Mouse (Mus musculus) forebrain, embryonic 13.5 days (tissue): ENCODE results near the gene Stat2. TPM values are rescaled to one million over a fixed set of nuclear protein-coding genes. Genes with fewer than 3 reads are reported as not detected.
A peak's percentile ranks its signal among the peaks of the same experiment; 100 is the strongest.
"Not testable (repeated sequence)": the region's sequence is repeated elsewhere in the genome, so short reads cannot be mapped to it uniquely, and the experiment has no call there.

Experiments
- ATAC-seq: fragments of 200-750 bp; cut with Nextera tagmentation; 2 replicates; pipeline ENCODE4 v1.8.0; 2017
- H3K27ac ChIP-seq: fragments of 300-500 bp; sonication (generic); 2 replicates; pipeline ENCODE4 v1.5.1; 2015; ENCODE audit warnings: inconsistent platforms, mild to moderate bottlenecking, moderate library complexity
- H3K27me3 ChIP-seq: fragments of 300-500 bp; sonication (generic); 2 replicates; pipeline ENCODE4 v1.6.1; 2015; ENCODE audit warnings: mild to moderate bottlenecking, inconsistent platforms
- H3K36me3 ChIP-seq: fragments of 300-500 bp; sonication (generic); 2 replicates; pipeline ENCODE4 v1.6.1; 2015; ENCODE audit warnings: mild to moderate bottlenecking, inconsistent platforms; ENCODE audit not compliant: poor library complexity, severe bottlenecking
- H3K4me1 ChIP-seq: fragments of 300-500 bp; sonication (generic); 2 replicates; pipeline ENCODE4 v1.6.1; 2015; ENCODE audit warnings: inconsistent platforms
- H3K4me2 ChIP-seq: fragments of 300-500 bp; sonication (generic); 2 replicates; pipeline ENCODE4 v1.6.1; 2015; ENCODE audit warnings: inconsistent platforms, mild to moderate bottlenecking, moderate library complexity
- H3K4me3 ChIP-seq: fragments of 300-500 bp; sonication (generic); 2 replicates; pipeline ENCODE4 v1.5.1; 2015; ENCODE audit warnings: mild to moderate bottlenecking, inconsistent platforms
- H3K9ac ChIP-seq: fragments of 300-500 bp; sonication (generic); 2 replicates; pipeline ENCODE4 v1.6.1; 2015; ENCODE audit warnings: mild to moderate bottlenecking, inconsistent platforms
- H3K9me3 ChIP-seq: fragments of 300-500 bp; sonication (generic); replicated peaks from 2 replicates; pipeline ENCODE4 v1.6.1; 2016; ENCODE audit warnings: inconsistent platforms
- WGBS: fragments of 180-500 bp; shearing (Covaris S2); methylation state at CpG from one replicate; pipeline ENCODE4 v1.1.7; 2015; 5-methylcytosine and 5-hydroxymethylcytosine counted together
- polyA plus RNA-seq: library from polyadenylated mRNA; unstranded; fragments of >200 nt; fragmentation: Nextera tagmentation; extraction: Ambion mirVana; gene quantifications from 2 replicates; pipeline ENCODE4 v1.2.1, GENCODE M21; 2015

The Stat2 gene
- polyA plus RNA-seq, 1 experiment from 2014 or later = 15.3 TPM

GRCm38 (mm10) chr10:128282886-128283450, 12.6 kb downstream of the Stat2 start:
- H3K4me3 ChIP-seq = no peak overlapping the region
- no peaks in the 10 kb centered on the region for H3K4me1 ChIP-seq
- H3K9me3 ChIP-seq = no peaks in the 10 kb centered on the region
- H3K9ac ChIP-seq = no peak overlapping the region
- no peak for ATAC-seq
- 91% methylated on average over 20 of the region's 20 CpGs for WGBS
- no peak overlapping the region for H3K27ac ChIP-seq
- H3K36me3 ChIP-seq = peaks cover 80% of the 10 kb centered on the region
- H3K27me3 ChIP-seq = no peaks in the 10 kb centered on the region
- no peak overlapping the region for H3K4me2 ChIP-seq

DNA sequence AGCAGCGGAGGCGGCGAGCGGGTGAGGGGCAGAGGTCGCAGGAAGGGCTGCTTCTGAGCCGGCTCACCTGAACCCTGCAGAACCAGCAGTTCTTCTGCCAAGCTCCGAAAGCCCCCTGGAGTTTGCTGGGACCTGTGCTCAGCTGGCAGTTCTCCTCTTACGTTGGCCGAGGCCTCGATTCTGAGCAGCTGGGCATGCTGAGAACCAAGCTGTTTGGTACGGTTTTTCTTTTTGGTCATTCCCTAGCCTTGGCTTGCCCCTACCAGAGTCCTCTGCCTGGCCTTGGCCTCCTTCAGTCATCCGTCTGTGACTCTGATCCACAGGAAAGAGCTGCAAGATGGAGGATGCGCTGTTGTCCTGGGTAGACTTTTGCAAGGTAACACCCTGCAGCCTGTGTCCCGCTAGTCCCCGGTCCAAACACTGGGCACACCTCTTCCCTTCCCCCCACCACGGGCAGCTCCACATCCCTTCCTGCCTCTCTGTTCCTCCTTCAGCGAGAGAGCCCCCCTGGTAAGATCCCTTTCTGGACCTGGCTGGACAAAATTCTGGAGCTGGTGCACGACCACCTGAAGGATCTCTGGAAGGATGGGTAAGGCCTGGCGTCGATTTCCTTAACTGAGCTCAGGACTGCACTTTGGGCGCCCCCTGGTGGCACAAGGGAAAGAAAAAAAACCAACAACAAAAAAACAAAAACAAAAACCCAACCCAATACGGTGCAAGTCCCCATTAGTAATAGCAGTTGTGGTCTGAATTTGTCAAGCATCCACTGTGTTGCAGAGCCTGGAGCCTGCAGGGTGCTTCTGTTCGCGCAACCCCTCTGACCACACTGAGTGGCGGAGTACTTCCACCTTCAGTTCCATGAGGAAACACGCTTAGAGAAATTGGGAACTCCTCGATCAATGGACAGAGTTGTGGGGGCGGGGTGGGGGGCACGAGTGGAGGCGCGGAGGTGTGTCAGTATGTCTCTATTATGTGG, 13.5 kb downstream of the Stat2 start:
- Histone ChIP-seq H3K27ac (no peak overlapping the region), H3K4me2 (no peak overlapping the region), H3K4me1 (no peaks in the 10 kb centered on the region), H3K9ac (no peak overlapping the region; the same call in 1 of the 2 replicates), H3K27me3 (no peaks in the 10 kb centered on the region), H3K4me3 (no peak overlapping the region), H3K36me3 (peaks cover 81% of the 10 kb centered on the region), H3K9me3 (no peaks in the 10 kb centered on the region)
- WGBS = 66% methylated on average over 31 of the region's 31 CpGs
- peak; percentile 57; the same call in 1 of the 2 replicates for ATAC-seq

GRCm38 (mm10) chr10:128290594-128290993, 20.2 kb downstream of the Stat2 start:
- not testable (repeated sequence) for H3K27me3 ChIP-seq, H3K9ac ChIP-seq, H3K4me1 ChIP-seq, H3K4me3 ChIP-seq, H3K9me3 ChIP-seq, H3K4me2 ChIP-seq, ATAC-seq, H3K27ac ChIP-seq
- H3K36me3 ChIP-seq = peaks cover 61% of the 10 kb centered on the region
- WGBS = 85% methylated on average over 1 of the region's 1 CpGs

DNA sequence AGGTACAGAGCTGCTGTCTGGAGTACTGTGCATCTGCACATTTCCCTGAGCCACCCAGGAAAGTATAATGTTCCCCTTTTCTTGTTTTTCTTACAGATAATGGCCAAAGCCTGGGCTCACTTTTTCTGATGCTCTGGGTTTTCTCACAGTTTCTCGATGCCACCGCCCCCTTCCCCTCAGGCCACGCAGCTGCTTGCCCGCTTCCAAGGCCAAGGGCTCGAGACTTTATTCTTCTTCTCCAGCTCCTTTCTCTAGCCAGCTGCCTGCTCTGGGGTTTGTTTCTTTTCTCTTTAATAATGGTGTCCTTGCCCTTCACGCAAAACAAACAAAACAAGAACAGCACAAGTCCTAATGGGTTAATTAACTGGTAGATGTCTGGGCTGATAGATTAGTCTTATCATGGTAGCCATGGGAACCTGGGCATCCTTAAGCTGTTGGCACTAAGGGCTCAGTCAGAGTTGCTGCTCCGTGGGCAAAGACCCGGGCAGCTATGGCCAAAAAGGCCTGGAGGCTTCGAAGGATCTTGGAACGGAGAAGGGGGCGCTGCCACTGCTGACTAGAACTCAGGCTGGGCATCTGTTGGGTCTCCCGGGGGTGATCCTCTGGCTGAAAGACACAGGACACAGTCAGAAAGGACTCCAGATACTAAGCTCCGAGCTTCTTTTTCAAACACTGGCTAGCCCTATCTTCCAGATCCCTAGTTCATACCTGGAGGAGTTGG, 26.2 kb downstream of the Stat2 start:
- H3K36me3 ChIP-seq = peaks cover 16% of the 10 kb centered on the region
- no peak overlapping the region for H3K9ac ChIP-seq
- H3K4me2 ChIP-seq = no peak overlapping the region
- H3K4me1 ChIP-seq = peaks cover 6% of the 10 kb centered on the region
- no peaks in the 10 kb centered on the region for H3K9me3 ChIP-seq
- no peak for ATAC-seq
- no peaks in the 10 kb centered on the region for H3K27me3 ChIP-seq
- 63% methylated on average over 13 of the region's 13 CpGs for WGBS
- peak overlapping the region; percentile 8; the same call in 1 of the 2 replicates for H3K27ac ChIP-seq
- no peak overlapping the region for H3K4me3 ChIP-seq

- peaks cover 9% of the 10 kb centered on the region for H3K36me3 ChIP-seq
- H3K9me3 ChIP-seq = no peaks in the 10 kb centered on the region
- H3K4me2 ChIP-seq = no peak overlapping the region
- WGBS = 69% methylated on average over 4 of the region's 4 CpGs
- H3K9ac ChIP-seq = no peak overlapping the region
- peaks cover 8% of the 10 kb centered on the region for H3K4me1 ChIP-seq
- ATAC-seq = no peak
- no peak overlapping the region for H3K27ac ChIP-seq
- no peak overlapping the region for H3K4me3 ChIP-seq
- H3K27me3 ChIP-seq = no peaks in the 10 kb centered on the region
Observed at GRCm38 (mm10) chr10:128297221-128297620, 26.9 kb downstream of the Stat2 start.

DNA sequence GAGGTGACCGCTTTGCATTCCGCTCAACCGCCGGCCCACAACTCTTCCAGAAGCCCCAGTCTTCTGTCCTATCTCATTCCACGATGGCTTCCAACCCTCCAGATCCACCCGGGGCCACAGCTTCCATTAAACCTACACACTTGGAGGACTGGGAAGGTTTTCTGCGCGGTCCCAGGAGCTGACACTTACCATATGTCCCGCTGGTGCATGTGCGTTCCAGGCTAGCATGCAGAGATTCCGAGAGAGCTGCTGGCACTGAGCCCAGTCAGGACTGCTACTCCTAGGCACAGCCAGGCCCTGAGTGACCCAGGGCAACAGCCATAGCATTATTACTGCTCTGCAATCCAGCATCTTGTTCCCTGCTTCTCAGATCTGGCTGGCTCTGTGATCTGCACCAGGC, 27.3 kb downstream of the Stat2 start:
- Histone ChIP-seq H3K9ac (no peak overlapping the region), H3K4me3 (no peak overlapping the region), H3K27me3 (no peaks in the 10 kb centered on the region), H3K27ac (0 out of 2 replicates have a peak overlapping the region, but pooled peaks have one; percentile 14), H3K9me3 (no peaks in the 10 kb centered on the region), H3K4me2 (no peak overlapping the region), H3K36me3 (peaks cover 5% of the 10 kb centered on the region), H3K4me1 (peaks cover 12% of the 10 kb centered on the region)
- ATAC-seq = no peak
- 79% methylated on average over 11 of the region's 11 CpGs for WGBS

GRCm38 (mm10) chr10:128298243-128298642, 27.9 kb downstream of the Stat2 start:
- Histone ChIP-seq H3K36me3 (no peaks in the 10 kb centered on the region; the same call in 1 of the 2 replicates), H3K4me2 (no peak overlapping the region), H3K27ac (no peak overlapping the region), H3K4me1 (peaks cover 13% of the 10 kb centered on the region), H3K4me3 (no peak overlapping the region), H3K9me3 (no peaks in the 10 kb centered on the region), H3K9ac (no peak overlapping the region), H3K27me3 (no peaks in the 10 kb centered on the region)
- no peak for ATAC-seq
- 81% methylated on average over 6 of the region's 6 CpGs for WGBS

GRCm38 (mm10) chr10:128298702-128299171, 28.4 kb downstream of the Stat2 start, which contains the start of gene Il23a:
Gene Il23a (minus strand): TSS chr10:128298752.
- 87% methylated on average over 11 of the region's 11 CpGs for WGBS
- ATAC-seq = no peak
- no peaks in the 10 kb centered on the region for H3K27me3 ChIP-seq
- H3K4me3 ChIP-seq = no peak within 1 kb of the TSS
- no peaks in the 10 kb centered on the region for H3K36me3 ChIP-seq
- H3K9me3 ChIP-seq = no peaks in the 10 kb centered on the region
- H3K4me1 ChIP-seq = peaks cover 14% of the 10 kb centered on the region
- no peak within 1 kb of the TSS for H3K4me2 ChIP-seq
- no peak within 1 kb of the TSS for H3K9ac ChIP-seq
- 0 out of 2 replicates have a peak within 1 kb of the TSS, but pooled peaks have one; percentile 14 for H3K27ac ChIP-seq

DNA sequence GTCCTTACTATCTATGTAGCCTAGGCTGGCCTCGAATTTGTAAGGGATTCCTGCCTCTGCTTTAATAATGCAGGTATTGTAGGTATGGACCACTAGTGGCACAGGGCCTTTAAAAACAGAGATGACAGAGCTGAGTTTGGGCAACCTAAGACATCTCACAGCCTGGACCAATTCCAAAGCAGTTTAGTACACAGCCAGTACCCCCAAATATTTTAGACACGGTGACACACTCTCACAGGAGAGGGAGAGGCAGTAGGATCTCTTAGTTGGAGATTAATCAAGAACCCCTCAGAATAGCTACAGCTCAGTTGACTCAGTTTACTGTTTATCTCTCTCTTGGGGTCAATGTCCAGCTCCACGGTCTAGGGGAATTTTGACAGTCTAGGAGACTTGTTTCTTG, 32.0 kb downstream of the Stat2 start:
- no peak for ATAC-seq
- Histone ChIP-seq H3K36me3 (peaks cover 4% of the 10 kb centered on the region; the same call in 1 of the 2 replicates), H3K9ac (peak overlapping the region; percentile 88), H3K9me3 (no peaks in the 10 kb centered on the region), H3K27me3 (no peaks in the 10 kb centered on the region), H3K4me3 (peak overlapping the region; percentile 58), H3K4me1 (peaks cover 17% of the 10 kb centered on the region), H3K4me2 (peak overlapping the region; percentile 82), H3K27ac (peak overlapping the region; percentile 95)
- 36% methylated on average over 3 of the region's 3 CpGs for WGBS

DNA sequence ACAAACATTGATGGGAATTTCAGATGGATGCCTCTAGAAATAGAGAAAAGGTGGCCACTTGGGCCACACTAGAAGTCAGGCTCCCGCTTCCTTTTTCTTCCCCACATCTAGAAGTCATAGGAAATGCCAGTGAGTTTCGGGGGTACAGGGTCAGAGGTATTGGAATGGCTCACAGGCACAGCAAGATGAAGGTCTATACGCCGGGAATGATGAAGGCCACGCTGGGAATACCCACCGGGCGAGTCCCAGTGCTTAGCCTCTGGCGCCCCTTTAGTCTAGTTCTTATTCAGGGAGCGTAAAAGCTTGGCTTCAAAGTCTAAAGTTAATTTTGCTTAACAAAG, 32.4 kb downstream of the Stat2 start:
- peak overlapping the region; percentile 88 for H3K9ac ChIP-seq
- peak overlapping the region; percentile 82 for H3K4me2 ChIP-seq
- no peaks in the 10 kb centered on the region for H3K9me3 ChIP-seq
- peaks cover 17% of the 10 kb centered on the region for H3K4me1 ChIP-seq
- peak overlapping the region; percentile 58 for H3K4me3 ChIP-seq
- peaks cover 4% of the 10 kb centered on the region; the same call in 1 of the 2 replicates for H3K36me3 ChIP-seq
- H3K27me3 ChIP-seq = no peaks in the 10 kb centered on the region
- ATAC-seq = peak; percentile 50
- under 1% methylated on average over 9 of the region's 9 CpGs for WGBS
- peak overlapping the region; percentile 95 for H3K27ac ChIP-seq

DNA sequence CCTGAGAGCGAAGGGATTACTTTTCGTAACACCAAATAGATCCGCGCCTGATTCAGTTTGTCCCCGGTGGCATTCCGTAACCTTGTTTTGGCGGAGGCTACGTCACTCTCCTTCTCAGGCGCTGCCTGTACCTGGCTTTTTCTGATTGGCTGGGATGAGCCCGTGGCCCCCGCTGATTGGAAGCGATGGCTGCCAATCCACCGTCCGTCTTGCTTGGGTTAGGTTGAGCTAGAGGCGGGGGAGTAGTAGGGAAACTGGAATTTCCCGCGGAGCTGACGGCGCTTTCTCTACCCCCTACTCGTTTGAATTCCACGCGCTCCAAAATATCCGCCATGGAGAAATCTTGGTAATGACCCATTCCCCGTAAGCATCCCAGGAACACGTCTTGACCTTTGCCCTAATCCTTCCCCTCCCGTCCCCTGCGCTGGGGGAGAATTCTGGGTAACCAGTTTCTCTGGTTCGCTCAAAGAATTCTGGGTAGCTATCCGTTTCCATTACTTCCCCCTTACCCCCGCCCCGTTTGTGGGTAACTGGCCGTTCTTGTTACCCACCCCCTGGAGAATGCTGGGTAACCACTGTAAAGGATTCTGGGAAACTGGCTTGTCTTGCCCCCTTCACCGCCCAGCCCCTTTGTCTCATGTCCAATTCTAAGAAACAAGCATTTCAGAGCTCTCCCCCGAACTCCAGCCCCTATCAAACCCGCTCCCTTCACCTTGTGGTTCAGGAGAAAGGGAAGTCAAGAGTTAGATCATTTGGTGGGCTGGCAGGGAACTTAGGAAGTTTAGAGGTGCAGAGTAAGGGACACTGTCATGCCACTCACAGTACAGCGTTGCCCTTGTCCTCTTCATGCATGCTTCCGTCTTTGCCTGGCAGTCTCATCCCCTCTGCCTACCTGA, 33.0 kb downstream of the Stat2 start, which contains the start of gene Pan2:
Pan2 (plus strand) TSS at position 210 of the 896 bp plus-strand sequence.
- Histone ChIP-seq H3K4me2 (peak within 1 kb of the TSS; percentile 82), H3K9ac (peak within 1 kb of the TSS; percentile 88), H3K27ac (peak within 1 kb of the TSS; percentile 95), H3K4me3 (peak within 1 kb of the TSS; percentile 58), H3K9me3 (no peaks in the 10 kb centered on the region), H3K36me3 (peaks cover 10% of the 10 kb centered on the region), H3K27me3 (no peaks in the 10 kb centered on the region), H3K4me1 (peaks cover 17% of the 10 kb centered on the region)
- 2% methylated on average over 37 of the region's 37 CpGs for WGBS
- peak; percentile 100 for ATAC-seq
